Mouse (Mus musculus): ENCODE measurements around the gene Cpeb1.

DNA sequence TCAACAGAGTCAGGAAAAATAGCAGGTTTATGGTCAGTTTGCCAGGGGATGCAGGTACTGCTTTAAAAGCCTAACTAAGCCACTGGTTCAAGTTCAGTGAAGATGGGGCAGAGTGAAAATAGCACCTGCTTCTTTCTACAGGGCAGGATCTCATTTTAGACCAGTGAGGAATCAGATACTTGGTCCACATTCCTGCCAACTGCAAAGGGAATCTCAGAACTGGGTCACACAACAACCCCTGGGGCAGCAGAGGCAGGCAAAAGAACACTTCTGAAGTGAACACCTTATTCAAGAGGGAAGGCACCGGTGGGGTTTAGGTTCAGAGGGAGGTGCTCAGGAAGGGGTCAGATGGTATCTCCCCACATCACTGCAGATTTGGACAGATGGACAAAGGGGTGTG lies 98.9 kb downstream of the Cpeb1 start:
- TF ChIP-seq GATA1 (IDR thresholded peaks at IDR 0.05; ENCODE audit: borderline replicate concordance, low read length) (no peak), FLI1 (IDR thresholded peaks at IDR 0.05; ENCODE audit: low read length) (no peak)

Data from megakaryocyte, embryonic 14.5 days (primary cell).